Mouse (Mus musculus): ENCODE measurements around the gene Dkk3.

DNA sequence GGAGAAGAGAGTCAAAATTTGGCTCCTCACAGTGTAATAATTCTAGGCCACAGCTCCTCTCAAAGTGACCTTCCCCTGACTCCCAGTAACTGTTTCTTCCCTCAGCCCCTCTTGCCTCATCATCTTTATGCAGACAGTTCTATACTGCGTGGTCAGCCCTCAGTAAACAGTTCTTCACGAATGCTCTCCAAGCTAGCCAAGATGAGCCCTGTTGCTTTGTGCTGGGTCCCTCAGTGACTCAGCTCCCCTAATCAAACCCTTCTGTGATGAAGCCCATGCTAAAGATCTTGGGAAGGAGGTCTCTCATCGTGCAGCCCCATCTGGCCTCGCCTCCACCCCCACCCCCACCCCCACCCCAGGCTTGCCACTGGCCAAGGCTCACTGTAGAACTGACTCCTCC lies 41.9 kb upstream of the Dkk3 start:
- TF ChIP-seq ZNF384 (IDR thresholded peaks at IDR 0.05; ENCODE audit: low read depth, low read length) (no peak), MAFK (IDR thresholded peaks at IDR 0.05; ENCODE audit: insufficient read depth, low read depth, low read length) (no peak), HCFC1 (IDR thresholded peaks at IDR 0.05; ENCODE audit: borderline replicate concordance, insufficient read depth, low read length) (no peak), ZC3H11A (IDR thresholded peaks at IDR 0.05; ENCODE audit: borderline replicate concordance, low read depth, low read length) (no peak), CHD2 (IDR thresholded peaks at IDR 0.05; ENCODE audit: low read depth, low read length) (no peak)

All from ES-E14 (cell line).